Mouse (Mus musculus): ENCODE measurements at regions not wholly inside any gene's neighbourhood (a gene's known extent, or its start where the extent isn't known, plus 50 kb on each side); places are given as distances from the start of the nearest gene placed in this dataset.

DNA sequence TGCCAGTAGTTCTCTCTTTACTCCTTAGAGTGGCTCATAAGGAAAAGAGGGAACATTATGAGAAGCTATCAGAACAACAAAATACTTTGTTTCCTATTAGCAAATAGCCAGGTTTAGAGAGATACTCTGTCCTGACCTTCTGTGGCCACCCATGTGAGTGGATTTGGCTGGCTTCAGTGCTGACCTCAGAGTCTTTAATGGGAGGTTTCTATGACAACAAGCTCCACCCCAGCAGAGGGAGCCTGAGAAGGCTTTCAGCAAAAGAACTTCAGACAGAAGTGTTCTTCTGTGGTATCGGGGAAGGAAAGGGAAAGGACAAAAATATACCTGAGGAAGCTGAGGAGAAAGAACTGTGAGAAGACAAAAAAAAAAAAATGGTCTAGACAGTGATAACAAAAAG lies 108.1 kb upstream of the Nhs start:
- Histone ChIP-seq H3K4me1 (replicated peaks; ENCODE audit: low read depth, low read length) (no peaks in the 10 kb centered on the region), H3K9me3 (ENCODE audit: low read length) (no peaks in the 10 kb centered on the region), H3K36me3 (ENCODE audit: insufficient read depth, low read length) (no peaks in the 10 kb centered on the region), H3K4me3 (replicated peaks; ENCODE audit: low read length) (no peak overlapping the region), H3K27me3 (ENCODE audit: insufficient read depth, low read length) (no peaks in the 10 kb centered on the region)
- TF ChIP-seq CTCF (conservative IDR thresholded peaks at IDR 0.05; ENCODE audit: low read length), result no peak
- TF ChIP-seq NANOG (IDR thresholded peaks at IDR 0.05; ENCODE audit: borderline replicate concordance, low read length), result no peak
- TF ChIP-seq POU5F1 (IDR thresholded peaks at IDR 0.05; ENCODE audit: borderline replicate concordance, low read length), result no peak

GRCm38 (mm10) chrX:162266769-162267168 lies 107.2 kb upstream of the Nhs start:
- H3K27me3 ChIP-seq (ENCODE audit: insufficient read depth, low read length), result no peaks in the 10 kb centered on the region
- H3K4me1 ChIP-seq (replicated peaks; ENCODE audit: low read depth, low read length), result no peaks in the 10 kb centered on the region
- H3K9me3 ChIP-seq (ENCODE audit: low read length), result no peaks in the 10 kb centered on the region
- H3K36me3 ChIP-seq (ENCODE audit: insufficient read depth, low read length), result no peaks in the 10 kb centered on the region
- no peak overlapping the region for H3K4me3 ChIP-seq (replicated peaks; ENCODE audit: low read length)
- no peak for TF ChIP-seq POU5F1 (IDR thresholded peaks at IDR 0.05; ENCODE audit: borderline replicate concordance, low read length)
- TF ChIP-seq NANOG (IDR thresholded peaks at IDR 0.05; ENCODE audit: borderline replicate concordance, low read length), result no peak
- no peak for TF ChIP-seq CTCF (conservative IDR thresholded peaks at IDR 0.05; ENCODE audit: low read length)

DNA sequence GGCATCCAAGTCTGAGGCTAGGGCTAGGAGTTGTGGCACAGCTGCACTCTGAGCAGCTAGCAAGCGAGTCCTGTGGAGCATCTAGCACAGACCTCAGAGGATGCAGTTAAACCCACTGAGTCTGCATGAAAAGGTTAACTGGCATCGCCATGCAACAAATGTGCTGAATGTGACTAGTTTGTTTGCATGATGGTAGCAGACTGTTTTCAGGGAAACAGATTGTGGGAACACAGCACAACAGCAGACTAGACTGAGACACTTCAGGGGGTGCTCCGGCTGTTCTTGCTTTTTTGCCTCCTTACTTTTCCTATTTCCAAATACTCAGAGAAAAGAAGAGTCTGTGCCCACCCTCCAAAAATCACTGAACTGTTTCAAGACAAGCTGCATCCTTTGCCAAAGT lies 97.9 kb upstream of the Nhs start:
- Histone ChIP-seq H3K4me1 (replicated peaks; ENCODE audit: low read depth, low read length) (no peaks in the 10 kb centered on the region), H3K36me3 (ENCODE audit: insufficient read depth, low read length) (no peaks in the 10 kb centered on the region)
- TF ChIP-seq CTCF (conservative IDR thresholded peaks at IDR 0.05; ENCODE audit: low read length), result no peak
- no peak for TF ChIP-seq POU5F1 (IDR thresholded peaks at IDR 0.05; ENCODE audit: borderline replicate concordance, low read length)
- no peak for TF ChIP-seq NANOG (IDR thresholded peaks at IDR 0.05; ENCODE audit: borderline replicate concordance, low read length)

GRCm38 (mm10) chrX:162255873-162256272 lies 96.3 kb upstream of the Nhs start:
- no peak overlapping the region for H3K4me3 ChIP-seq (replicated peaks; ENCODE audit: low read length)
- no peaks in the 10 kb centered on the region for H3K36me3 ChIP-seq (ENCODE audit: insufficient read depth, low read length)
- no peaks in the 10 kb centered on the region for H3K4me1 ChIP-seq (replicated peaks; ENCODE audit: low read depth, low read length)
- no peaks in the 10 kb centered on the region for H3K9me3 ChIP-seq (ENCODE audit: low read length)
- no peak for TF ChIP-seq NANOG (IDR thresholded peaks at IDR 0.05; ENCODE audit: borderline replicate concordance, low read length)
- TF ChIP-seq CTCF (conservative IDR thresholded peaks at IDR 0.05; ENCODE audit: low read length), result no peak
- no peak for TF ChIP-seq POU5F1 (IDR thresholded peaks at IDR 0.05; ENCODE audit: borderline replicate concordance, low read length)
- H3K27me3 ChIP-seq (ENCODE audit: insufficient read depth, low read length), result no peaks in the 10 kb centered on the region

More for the DNA sequence above, 97.9 kb upstream of the Nhs start:
- H3K9me3 ChIP-seq (ENCODE audit: low read length), result no peaks in the 10 kb centered on the region
- no peak overlapping the region for H3K4me3 ChIP-seq (replicated peaks; ENCODE audit: low read length)
- H3K27me3 ChIP-seq (ENCODE audit: insufficient read depth, low read length), result no peaks in the 10 kb centered on the region

DNA sequence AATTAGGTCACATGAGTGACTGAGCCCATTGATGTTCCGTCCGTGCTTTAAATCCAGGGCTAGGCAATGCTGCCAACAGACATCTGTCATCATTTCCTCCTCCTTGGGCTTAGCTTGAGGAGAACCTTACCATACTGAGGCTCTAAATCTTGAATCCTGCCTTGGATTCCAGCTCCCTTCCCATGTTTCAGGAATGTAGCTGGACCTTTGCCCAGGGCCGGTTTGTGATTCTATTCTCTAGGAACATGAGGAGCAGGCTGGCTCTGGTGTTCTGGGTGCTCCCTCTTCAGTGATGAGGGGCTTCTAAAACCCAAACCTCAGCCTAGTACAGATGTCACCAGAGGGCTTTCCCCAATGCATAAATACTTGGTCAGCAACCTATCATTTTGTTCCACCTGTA lies 81.8 kb upstream of the Nhs start:
- H3K27me3 ChIP-seq (ENCODE audit: insufficient read depth, low read length), result no peaks in the 10 kb centered on the region
- H3K36me3 ChIP-seq (ENCODE audit: insufficient read depth, low read length), result no peaks in the 10 kb centered on the region
- no peaks in the 10 kb centered on the region for H3K9me3 ChIP-seq (ENCODE audit: low read length)
- no peak overlapping the region for H3K4me3 ChIP-seq (replicated peaks; ENCODE audit: low read length)
- TF ChIP-seq CTCF (conservative IDR thresholded peaks at IDR 0.05; ENCODE audit: low read length) (no peak), NANOG (IDR thresholded peaks at IDR 0.05; ENCODE audit: borderline replicate concordance, low read length) (no peak), POU5F1 (IDR thresholded peaks at IDR 0.05; ENCODE audit: borderline replicate concordance, low read length) (no peak)
- no peaks in the 10 kb centered on the region for H3K4me1 ChIP-seq (replicated peaks; ENCODE audit: low read depth, low read length)

GRCm38 (mm10) chrX:162235552-162235951 lies 76.0 kb upstream of the Nhs start:
- no peaks in the 10 kb centered on the region for H3K4me1 ChIP-seq (replicated peaks; ENCODE audit: low read depth, low read length)
- no peaks in the 10 kb centered on the region for H3K9me3 ChIP-seq (ENCODE audit: low read length)
- no peak overlapping the region for H3K4me3 ChIP-seq (replicated peaks; ENCODE audit: low read length)
- no peaks in the 10 kb centered on the region for H3K36me3 ChIP-seq (ENCODE audit: insufficient read depth, low read length)
- no peaks in the 10 kb centered on the region for H3K27me3 ChIP-seq (ENCODE audit: insufficient read depth, low read length)
- TF ChIP-seq NANOG (IDR thresholded peaks at IDR 0.05; ENCODE audit: borderline replicate concordance, low read length) (no peak), POU5F1 (IDR thresholded peaks at IDR 0.05; ENCODE audit: borderline replicate concordance, low read length) (no peak), CTCF (conservative IDR thresholded peaks at IDR 0.05; ENCODE audit: low read length) (no peak)

GRCm38 (mm10) chrX:162210848-162211247 lies 51.3 kb upstream of the Nhs start:
- Histone ChIP-seq H3K27me3 (ENCODE audit: insufficient read depth, low read length) (no peaks in the 10 kb centered on the region), H3K4me1 (replicated peaks; ENCODE audit: low read depth, low read length) (no peaks in the 10 kb centered on the region), H3K36me3 (ENCODE audit: insufficient read depth, low read length) (no peaks in the 10 kb centered on the region), H3K9me3 (ENCODE audit: low read length) (no peaks in the 10 kb centered on the region), H3K4me3 (replicated peaks; ENCODE audit: low read length) (no peak overlapping the region)
- TF ChIP-seq POU5F1 (IDR thresholded peaks at IDR 0.05; ENCODE audit: borderline replicate concordance, low read length) (no peak), NANOG (IDR thresholded peaks at IDR 0.05; ENCODE audit: borderline replicate concordance, low read length) (no peak), CTCF (conservative IDR thresholded peaks at IDR 0.05; ENCODE audit: low read length) (no peak)

All from E14TG2a.4 (cell line).